Mouse (Mus musculus) layer of hippocampus, postnatal 36 days (tissue): ENCODE data around the gene Nav1. TPM values are rescaled to one million over a fixed set of nuclear protein-coding genes. Genes with fewer than 3 reads are reported as not detected.
"Not testable (repeated sequence)": the region's sequence is repeated elsewhere in the genome, so short reads cannot be mapped to it uniquely, and the experiment has no call there.

ENCODE experiments used
- DNase-seq, 2 experiments: peaks; one replicate each; pipeline ENCODE4 v3.0.0; 2022
- total RNA-seq, 2 experiments: library from RNA; stranded (reverse); gene quantifications; 2 replicates each; pipeline ENCODE4 v1.2.3; 2021

Gene Nav1
- total RNA-seq, 2 experiments from 2014 or later, result 64.6 to 75.1 TPM

- DNase-seq, result no peak
Measured at GRCm38 (mm10) chr1:135515633-135516238, 91.4 kb downstream of the Nav1 start.

GRCm38 (mm10) chr1:135514913-135515632, 92.0 kb downstream of the Nav1 start:
- DNase-seq, result no peak

GRCm38 (mm10) chr1:135514046-135514445, 93.0 kb downstream of the Nav1 start:
- DNase-seq, result no peak

- DNase-seq, result no peak
Measured at GRCm38 (mm10) chr1:135513464-135513863, 93.6 kb downstream of the Nav1 start.

GRCm38 (mm10) chr1:135510346-135510977, 96.6 kb downstream of the Nav1 start:
- no peak for DNase-seq

GRCm38 (mm10) chr1:135509145-135510084, 97.7 kb downstream of the Nav1 start:
- DNase-seq, result no peak

- no peak for DNase-seq
Measured at GRCm38 (mm10) chr1:135508349-135508634, 98.8 kb downstream of the Nav1 start.

- DNase-seq, result no peak
Measured at GRCm38 (mm10) chr1:135507572-135508348, 99.3 kb downstream of the Nav1 start.

GRCm38 (mm10) chr1:135505499-135505898, 101.6 kb downstream of the Nav1 start:
- no peak for DNase-seq

- DNase-seq, result no peak
Measured at GRCm38 (mm10) chr1:135503436-135503835, 103.7 kb downstream of the Nav1 start.

- no peak for DNase-seq
Measured at GRCm38 (mm10) chr1:135502750-135503149, 104.3 kb downstream of the Nav1 start.

GRCm38 (mm10) chr1:135502135-135502534, 105.0 kb downstream of the Nav1 start:
- no peak for DNase-seq

GRCm38 (mm10) chr1:135498455-135499358, 108.4 kb downstream of the Nav1 start:
- DNase-seq, result no peak

GRCm38 (mm10) chr1:135495048-135495447, 112.0 kb downstream of the Nav1 start:
- no peak for DNase-seq

GRCm38 (mm10) chr1:135493862-135494261, 113.2 kb downstream of the Nav1 start:
- DNase-seq, result no peak

- no peak for DNase-seq
Measured at GRCm38 (mm10) chr1:135492406-135492805, 114.7 kb downstream of the Nav1 start.

- no peak for DNase-seq
Measured at GRCm38 (mm10) chr1:135490931-135491666, 116.0 kb downstream of the Nav1 start.

- no peak for DNase-seq
Measured at GRCm38 (mm10) chr1:135488879-135489278, 118.2 kb downstream of the Nav1 start.

GRCm38 (mm10) chr1:135485179-135485578, 121.9 kb downstream of the Nav1 start:
- no peak for DNase-seq

GRCm38 (mm10) chr1:135484503-135485051, 122.5 kb downstream of the Nav1 start:
- DNase-seq, result not testable (repeated sequence)
